Mouse (Mus musculus): Measurements from ENCODE around the gene Arid1b. TPM values are rescaled to one million over a fixed set of nuclear protein-coding genes. Genes with fewer than 3 reads are reported as not detected.
"Not testable (repeated sequence)": the region's sequence is repeated elsewhere in the genome, so short reads cannot be mapped to it uniquely, and the experiment has no call there.

Gene Arid1b
- polyA plus RNA-seq, 1 experiment from 2014 or later = 12.5 TPM

GRCm38 (mm10) chr17:5106263-5107195, 112.4 kb downstream of the Arid1b start:
- no peaks in the 10 kb centered on the region for H3K36me3 ChIP-seq

GRCm38 (mm10) chr17:5107501-5107900, 113.4 kb downstream of the Arid1b start:
- Histone ChIP-seq H3K4me1 (peaks cover 49% of the 10 kb centered on the region), H3K4me3 (replicated peaks) (no peak overlapping the region), H3K4me2 (no peak overlapping the region), H3K36me3 (no peaks in the 10 kb centered on the region), H3K27me3 (replicated peaks) (no peaks in the 10 kb centered on the region), H3K9me3 (replicated peaks) (no peaks in the 10 kb centered on the region), H3K27ac (replicated peaks) (peak overlapping the region; percentile 37; the same call in 1 of the 2 replicates), H3K9ac (replicated peaks) (no peak overlapping the region)
- no peak for ATAC-seq (ENCODE audit: low FRiP score)
- WGBS = 62% methylated on average over 4 of the region's 4 CpGs

More at GRCm38 (mm10) chr17:5106263-5107195, 112.4 kb downstream of the Arid1b start:
- Histone ChIP-seq H3K27ac (replicated peaks) (peak overlapping the region; percentile 70), H3K9me3 (replicated peaks) (no peaks in the 10 kb centered on the region), H3K9ac (replicated peaks) (no peak overlapping the region), H3K27me3 (replicated peaks) (no peaks in the 10 kb centered on the region), H3K4me3 (replicated peaks) (no peak overlapping the region), H3K4me1 (peaks cover 55% of the 10 kb centered on the region), H3K4me2 (no peak overlapping the region)
- WGBS = 70% methylated on average over 11 of the region's 11 CpGs
- no peak for ATAC-seq (ENCODE audit: low FRiP score)

GRCm38 (mm10) chr17:5108022-5108421, 113.9 kb downstream of the Arid1b start:
- Histone ChIP-seq H3K9ac (replicated peaks) (no peak overlapping the region), H3K27me3 (replicated peaks) (no peaks in the 10 kb centered on the region), H3K36me3 (no peaks in the 10 kb centered on the region), H3K27ac (replicated peaks) (0 out of 2 replicates have a peak overlapping the region, but pooled peaks have one; percentile 37), H3K4me3 (replicated peaks) (no peak overlapping the region), H3K4me2 (no peak overlapping the region), H3K9me3 (replicated peaks) (no peaks in the 10 kb centered on the region), H3K4me1 (peaks cover 49% of the 10 kb centered on the region)
- no peak for ATAC-seq (ENCODE audit: low FRiP score)
- WGBS = 77% methylated on average over 1 of the region's 1 CpGs

GRCm38 (mm10) chr17:5108546-5109142, 114.5 kb downstream of the Arid1b start:
- WGBS = 78% methylated on average over 2 of the region's 2 CpGs

GRCm38 (mm10) chr17:5109343-5109742, 115.2 kb downstream of the Arid1b start:
- H3K4me1 ChIP-seq = peaks cover 48% of the 10 kb centered on the region
- H3K4me2 ChIP-seq = no peak overlapping the region
- H3K9ac ChIP-seq (replicated peaks) = no peak overlapping the region
- no peaks in the 10 kb centered on the region for H3K9me3 ChIP-seq (replicated peaks)
- H3K4me3 ChIP-seq (replicated peaks) = no peak overlapping the region
- no peak for ATAC-seq (ENCODE audit: low FRiP score)
- no peak overlapping the region for H3K27ac ChIP-seq (replicated peaks)
- no peaks in the 10 kb centered on the region for H3K36me3 ChIP-seq
- WGBS = 88% methylated on average over 8 of the region's 8 CpGs
- H3K27me3 ChIP-seq (replicated peaks) = no peaks in the 10 kb centered on the region

More at GRCm38 (mm10) chr17:5108546-5109142, 114.5 kb downstream of the Arid1b start:
- H3K9me3 ChIP-seq (replicated peaks) = no peaks in the 10 kb centered on the region
- ATAC-seq (ENCODE audit: low FRiP score) = no peak
- H3K36me3 ChIP-seq = no peaks in the 10 kb centered on the region
- H3K4me1 ChIP-seq = peaks cover 49% of the 10 kb centered on the region
- no peak overlapping the region for H3K4me2 ChIP-seq
- no peaks in the 10 kb centered on the region for H3K27me3 ChIP-seq (replicated peaks)
- no peak overlapping the region for H3K9ac ChIP-seq (replicated peaks)
- no peak overlapping the region for H3K4me3 ChIP-seq (replicated peaks)
- no peak overlapping the region for H3K27ac ChIP-seq (replicated peaks)

GRCm38 (mm10) chr17:5110159-5110558, 116.0 kb downstream of the Arid1b start:
- H3K4me3 ChIP-seq (replicated peaks) = no peak overlapping the region
- no peak overlapping the region for H3K4me2 ChIP-seq
- no peaks in the 10 kb centered on the region for H3K9me3 ChIP-seq (replicated peaks)
- H3K27me3 ChIP-seq (replicated peaks) = no peaks in the 10 kb centered on the region
- H3K36me3 ChIP-seq = no peaks in the 10 kb centered on the region
- peaks cover 43% of the 10 kb centered on the region for H3K4me1 ChIP-seq
- no peak for ATAC-seq (ENCODE audit: low FRiP score)
- 82% methylated on average over 4 of the region's 4 CpGs for WGBS
- H3K9ac ChIP-seq (replicated peaks) = no peak overlapping the region
- no peak overlapping the region for H3K27ac ChIP-seq (replicated peaks)

GRCm38 (mm10) chr17:5110981-5111380, 116.8 kb downstream of the Arid1b start:
- H3K4me1 ChIP-seq = peaks cover 34% of the 10 kb centered on the region
- H3K36me3 ChIP-seq; H3K9me3 ChIP-seq (replicated peaks); H3K9ac ChIP-seq (replicated peaks); ATAC-seq (ENCODE audit: low FRiP score); H3K4me3 ChIP-seq (replicated peaks); H3K27me3 ChIP-seq (replicated peaks); H3K4me2 ChIP-seq; H3K27ac ChIP-seq (replicated peaks): not testable (repeated sequence)
- WGBS = 82% methylated on average over 5 of the region's 5 CpGs

- Histone ChIP-seq H3K27ac (replicated peaks) (no peak overlapping the region), H3K4me1 (peaks cover 23% of the 10 kb centered on the region), H3K9me3 (replicated peaks) (no peaks in the 10 kb centered on the region), H3K9ac (replicated peaks) (no peak overlapping the region), H3K27me3 (replicated peaks) (no peaks in the 10 kb centered on the region), H3K36me3 (no peaks in the 10 kb centered on the region), H3K4me2 (no peak overlapping the region), H3K4me3 (replicated peaks) (no peak overlapping the region)
- ATAC-seq (ENCODE audit: low FRiP score) = no peak
- 88% methylated on average over 4 of the region's 4 CpGs for whole genome bisulfite sequencing
Measured at GRCm38 (mm10) chr17:5112116-5112515, 118.0 kb downstream of the Arid1b start.

GRCm38 (mm10) chr17:5115952-5116351, 121.8 kb downstream of the Arid1b start:
- H3K27ac ChIP-seq (replicated peaks) = no peak overlapping the region
- H3K4me2 ChIP-seq = no peak overlapping the region
- no peaks in the 10 kb centered on the region for H3K9me3 ChIP-seq (replicated peaks)
- no peak overlapping the region for H3K9ac ChIP-seq (replicated peaks)
- H3K4me1 ChIP-seq = peaks cover 15% of the 10 kb centered on the region
- ATAC-seq (ENCODE audit: low FRiP score) = no peak
- H3K4me3 ChIP-seq (replicated peaks) = no peak overlapping the region
- H3K27me3 ChIP-seq (replicated peaks) = no peaks in the 10 kb centered on the region
- H3K36me3 ChIP-seq = no peaks in the 10 kb centered on the region
- 45% methylated on average over 6 of the region's 6 CpGs for WGBS

GRCm38 (mm10) chr17:5116990-5117389, 122.9 kb downstream of the Arid1b start:
- Histone ChIP-seq H3K27me3 (replicated peaks) (no peaks in the 10 kb centered on the region), H3K9ac (replicated peaks) (no peak overlapping the region), H3K4me3 (replicated peaks) (no peak overlapping the region), H3K4me1 (peaks cover 25% of the 10 kb centered on the region), H3K9me3 (replicated peaks) (no peaks in the 10 kb centered on the region), H3K27ac (replicated peaks) (no peak overlapping the region), H3K36me3 (no peaks in the 10 kb centered on the region), H3K4me2 (no peak overlapping the region)
- 74% methylated on average over 2 of the region's 2 CpGs for WGBS
- ATAC-seq (ENCODE audit: low FRiP score) = no peak

- H3K27ac ChIP-seq (replicated peaks) = no peak overlapping the region
- H3K4me3 ChIP-seq (replicated peaks) = no peak overlapping the region
- H3K9ac ChIP-seq (replicated peaks) = no peak overlapping the region
- no peaks in the 10 kb centered on the region for H3K36me3 ChIP-seq
- no peak for ATAC-seq (ENCODE audit: low FRiP score)
- WGBS = 89% methylated on average over 4 of the region's 4 CpGs
- no peaks in the 10 kb centered on the region for H3K27me3 ChIP-seq (replicated peaks)
- no peak overlapping the region for H3K4me2 ChIP-seq
- peaks cover 33% of the 10 kb centered on the region for H3K4me1 ChIP-seq
- H3K9me3 ChIP-seq (replicated peaks) = no peaks in the 10 kb centered on the region
Measured at GRCm38 (mm10) chr17:5118171-5118570, 124.0 kb downstream of the Arid1b start.

- no peak overlapping the region for H3K4me3 ChIP-seq (replicated peaks)
- ATAC-seq (ENCODE audit: low FRiP score) = no peak
- H3K27ac ChIP-seq (replicated peaks) = no peak overlapping the region
- H3K4me2 ChIP-seq = no peak overlapping the region
- no peaks in the 10 kb centered on the region for H3K27me3 ChIP-seq (replicated peaks)
- no peaks in the 10 kb centered on the region for H3K36me3 ChIP-seq
- no peaks in the 10 kb centered on the region for H3K9me3 ChIP-seq (replicated peaks)
- 63% methylated on average over 2 of the region's 2 CpGs for WGBS
- H3K9ac ChIP-seq (replicated peaks) = no peak overlapping the region
- peaks cover 46% of the 10 kb centered on the region for H3K4me1 ChIP-seq
Measured at GRCm38 (mm10) chr17:5124643-5125042, 130.5 kb downstream of the Arid1b start.

All from neural tube, embryonic 15.5 days (tissue).